Mouse (Mus musculus) MEL-GATA-1-ER (cell line): ENCODE results near the gene Adgrf5.

ENCODE experiments used
- DNase-seq: peaks from one replicate; pipeline ENCODE4 v3.0.0-alpha.2; 2012; ENCODE audit warnings: low read depth; ENCODE audit errors: extremely low read depth

Gene Adgrf5

GRCm38 (mm10) chr17:43376527-43376926 is 16.3 kb downstream of the Adgrf5 start:
- no peak for DNase-seq

- DNase-seq, result no peak
These were observed 18.5 kb downstream of the Adgrf5 start for GRCm38 (mm10) chr17:43378703-43379102.

GRCm38 (mm10) chr17:43386331-43386730 is 26.1 kb downstream of the Adgrf5 start:
- no peak for DNase-seq

- DNase-seq, result no peak
These were observed 26.9 kb downstream of the Adgrf5 start for GRCm38 (mm10) chr17:43387171-43387570.

GRCm38 (mm10) chr17:43389256-43389655 is 29.0 kb downstream of the Adgrf5 start:
- no peak for DNase-seq

GRCm38 (mm10) chr17:43392191-43392590 is 31.9 kb downstream of the Adgrf5 start:
- no peak for DNase-seq

GRCm38 (mm10) chr17:43393669-43394068 is 33.4 kb downstream of the Adgrf5 start:
- DNase-seq, result no peak

- DNase-seq, result no peak
These were observed 35.4 kb downstream of the Adgrf5 start for GRCm38 (mm10) chr17:43395400-43396258.

GRCm38 (mm10) chr17:43398612-43399011 is 38.4 kb downstream of the Adgrf5 start:
- DNase-seq, result no peak

- DNase-seq, result no peak
These were observed 38.9 kb downstream of the Adgrf5 start for GRCm38 (mm10) chr17:43399151-43399550.

GRCm38 (mm10) chr17:43400483-43400882 is 40.2 kb downstream of the Adgrf5 start:
- DNase-seq, result no peak

- DNase-seq, result no peak
These were observed 43.6 kb downstream of the Adgrf5 start for GRCm38 (mm10) chr17:43403851-43404250.

- no peak for DNase-seq
These were observed 44.2 kb downstream of the Adgrf5 start for GRCm38 (mm10) chr17:43404408-43404807.

- no peak for DNase-seq
These were observed 46.1 kb downstream of the Adgrf5 start for GRCm38 (mm10) chr17:43406321-43406720.

- no peak for DNase-seq
These were observed 47.3 kb downstream of the Adgrf5 start for GRCm38 (mm10) chr17:43407548-43407947.

- DNase-seq, result no peak
These were observed 52.9 kb downstream of the Adgrf5 start for GRCm38 (mm10) chr17:43413182-43413581.

- no peak for DNase-seq
These were observed 59.0 kb downstream of the Adgrf5 start for GRCm38 (mm10) chr17:43419204-43419603.

GRCm38 (mm10) chr17:43420381-43420780 is 60.1 kb downstream of the Adgrf5 start:
- no peak for DNase-seq

- DNase-seq, result no peak
These were observed 63.7 kb downstream of the Adgrf5 start for GRCm38 (mm10) chr17:43423953-43424352.

GRCm38 (mm10) chr17:43431692-43432091 is 71.4 kb downstream of the Adgrf5 start:
- DNase-seq, result no peak

GRCm38 (mm10) chr17:43434485-43434884 is 74.2 kb downstream of the Adgrf5 start:
- DNase-seq, result no peak

GRCm38 (mm10) chr17:43451216-43451615 is 91.0 kb downstream of the Adgrf5 start:
- no peak for DNase-seq

- no peak for DNase-seq
These were observed 98.3 kb downstream of the Adgrf5 start for GRCm38 (mm10) chr17:43458598-43458997.
